Mouse (Mus musculus): Measurements from ENCODE around the gene Tnfrsf1a. TPM values are rescaled to one million over a fixed set of nuclear protein-coding genes. Genes with fewer than 3 reads are reported as not detected.

The Tnfrsf1a gene
- total RNA-seq, 2 experiments from 2014 or later: 53.2 to 60.8 TPM

Other genes starting within 250 kb of the Tnfrsf1a start
- 10 to 100 TPM; 19.4 to 20.0 TPM for gene Nop2, start 217.5 kb upstream of the Tnfrsf1a start, total RNA-seq (2021)
- gene Iffo1, start 204.1 kb upstream of the Tnfrsf1a start, total RNA-seq (2021): 10 to 100 TPM in 1 of 2 experiments, 1 to 10 TPM in 1; 7.1 to 12.0 TPM
- gene Gapdh, start 182.9 kb upstream of the Tnfrsf1a start, total RNA-seq (2021): 1,000 to 10,000 TPM; 4,843 to 4,911 TPM
- 10 to 100 TPM; 21.9 to 26.8 TPM for gene Ncapd2, start 157.7 kb upstream of the Tnfrsf1a start, total RNA-seq (2021)
- gene Mrpl51, start 157.6 kb upstream of the Tnfrsf1a start, total RNA-seq (2021): 100 to 1,000 TPM; 308 to 324 TPM
- 1 to 10 TPM; 6.2 to 6.3 TPM for gene Vamp1, start 133.8 kb upstream of the Tnfrsf1a start, total RNA-seq (2021)
- gene Tapbpl, start 117.5 kb upstream of the Tnfrsf1a start, total RNA-seq (2021): 1 to 10 TPM; 4.1 to 5.0 TPM
- under 1 TPM; 0.16 to 0.36 TPM for gene Cd27, start 112.4 kb upstream of the Tnfrsf1a start, total RNA-seq (2021)
- not detected for gene Tuba3a, start 63.3 kb upstream of the Tnfrsf1a start, total RNA-seq (2021)
- gene Ltbr, start 35.5 kb upstream of the Tnfrsf1a start, total RNA-seq (2021): 10 to 100 TPM; 27.4 to 31.8 TPM
- gene Scnn1a, start 28.7 kb upstream of the Tnfrsf1a start, total RNA-seq (2021): under 1 TPM; 0.70 TPM
- gene Plekhg6, start 31.4 kb downstream of the Tnfrsf1a start, total RNA-seq (2021): not detected
- 10 to 100 TPM; 57.5 to 63.4 TPM for gene Cd9, start 145.4 kb downstream of the Tnfrsf1a start, total RNA-seq (2021)
- 100 to 1,000 TPM; 104 to 114 TPM for gene Vwf, start 197.4 kb downstream of the Tnfrsf1a start, total RNA-seq (2021)